Mouse (Mus musculus) urinary bladder, postnatal 14 days (tissue): ENCODE measurements around the gene Sarnp.

Experiments
- DNase-seq: peaks from one replicate; pipeline ENCODE4 v3.0.0; 2021; ENCODE audit warnings: low spot score

The Sarnp gene

GRCm38 (mm10) chr10:128917400-128917799 is 100.3 kb downstream of the Sarnp start:
- no peak for DNase-seq

DNA sequence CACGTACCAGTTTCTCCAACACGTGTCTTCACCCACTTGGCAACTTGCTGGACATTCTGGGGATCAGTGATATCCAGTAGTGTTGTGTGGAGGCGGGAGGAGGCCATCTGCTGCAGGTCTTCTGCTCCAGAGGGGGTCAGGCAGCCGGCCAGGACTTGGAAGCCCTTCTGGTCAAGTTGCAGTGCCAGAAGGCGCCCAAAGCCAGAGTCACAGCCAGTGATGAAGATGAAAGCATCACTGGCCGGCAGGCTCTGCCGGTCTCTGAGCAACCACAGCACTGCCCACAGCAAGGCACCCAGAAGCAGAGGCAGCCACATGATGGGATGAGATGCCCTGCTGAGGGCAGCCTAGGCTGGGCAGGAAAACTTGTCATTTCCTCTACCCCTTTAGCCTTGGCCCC is 101.1 kb downstream of the Sarnp start:
- no peak for DNase-seq

- DNase-seq: no peak
Measured at GRCm38 (mm10) chr10:128919203-128919631, 102.1 kb downstream of the Sarnp start.

- no peak for DNase-seq
Measured at GRCm38 (mm10) chr10:128919966-128920365, 102.8 kb downstream of the Sarnp start.

DNA sequence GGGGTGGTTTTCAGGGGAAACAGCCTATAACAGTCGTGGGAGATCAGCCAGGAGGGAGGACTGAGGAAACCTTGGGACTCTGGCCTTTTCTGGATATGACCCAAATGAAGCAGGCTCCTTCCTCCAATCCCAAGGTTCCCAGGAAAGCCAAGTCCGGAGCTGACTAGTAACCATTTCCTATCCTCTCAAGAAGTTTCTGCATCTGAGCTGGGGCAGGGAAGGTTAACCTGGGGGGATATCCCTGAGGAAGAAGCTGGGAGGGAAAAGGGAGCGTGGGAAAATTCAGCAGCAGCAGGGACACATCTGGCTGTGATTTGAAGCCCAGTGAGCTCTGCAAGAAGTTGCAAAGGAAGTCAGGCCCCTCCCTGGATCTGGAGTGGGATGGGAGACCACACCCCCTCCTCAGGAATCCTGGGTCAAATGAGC is 103.6 kb downstream of the Sarnp start:
- DNase-seq: no peak

- DNase-seq: no peak
Measured at GRCm38 (mm10) chr10:128921251-128921650, 104.1 kb downstream of the Sarnp start.

DNA sequence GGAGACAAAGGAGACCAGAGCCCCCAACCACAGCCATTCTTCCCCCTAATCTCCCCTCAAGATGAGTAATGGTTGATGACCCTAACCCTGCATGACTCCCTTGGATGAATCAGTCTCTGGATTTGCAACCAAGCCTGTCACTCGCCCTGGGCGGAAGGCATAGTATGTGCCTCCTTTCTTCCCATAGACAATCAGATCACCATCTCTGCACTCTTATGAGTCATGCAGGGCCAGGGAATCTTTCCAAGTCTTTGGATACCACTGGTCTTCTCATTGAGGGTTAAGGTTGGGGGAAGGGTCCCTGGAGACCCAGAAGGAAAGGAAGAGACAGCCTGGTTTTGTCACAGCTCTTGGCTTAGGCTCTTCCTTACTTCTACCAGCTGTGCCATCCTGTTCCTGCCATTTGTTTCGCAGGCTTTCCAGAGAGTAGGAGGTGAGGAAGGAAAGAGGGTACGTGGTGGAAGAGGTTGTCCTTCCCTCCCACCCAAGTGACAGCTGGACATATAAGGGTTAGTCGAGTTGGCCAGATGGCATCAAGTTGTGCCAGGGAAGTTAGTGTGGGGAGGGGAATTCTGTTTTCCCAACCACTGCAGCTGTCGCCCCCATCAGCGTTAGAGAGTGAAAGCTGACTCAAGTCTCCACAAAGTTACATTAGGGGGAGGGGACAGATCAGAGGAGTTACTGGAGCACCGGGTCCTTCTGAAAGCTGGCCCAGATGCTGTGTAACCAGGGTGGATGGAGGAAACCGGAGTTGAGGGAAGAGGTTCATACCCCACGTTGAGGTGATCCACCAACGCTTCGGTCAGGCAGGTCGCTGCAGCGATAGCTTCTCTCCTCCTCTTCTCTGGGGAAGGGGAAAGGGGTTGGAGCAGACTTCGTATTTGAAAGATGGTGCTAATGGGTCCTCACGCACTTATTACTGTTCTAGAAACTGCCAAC is 105.0 kb downstream of the Sarnp start:
- DNase-seq: no peak

- no peak for DNase-seq
Measured at GRCm38 (mm10) chr10:128922822-128923012, 105.6 kb downstream of the Sarnp start, which contains the start of gene Rdh5. Gene Rdh5 (minus strand): TSS chr10:128922888.

DNA sequence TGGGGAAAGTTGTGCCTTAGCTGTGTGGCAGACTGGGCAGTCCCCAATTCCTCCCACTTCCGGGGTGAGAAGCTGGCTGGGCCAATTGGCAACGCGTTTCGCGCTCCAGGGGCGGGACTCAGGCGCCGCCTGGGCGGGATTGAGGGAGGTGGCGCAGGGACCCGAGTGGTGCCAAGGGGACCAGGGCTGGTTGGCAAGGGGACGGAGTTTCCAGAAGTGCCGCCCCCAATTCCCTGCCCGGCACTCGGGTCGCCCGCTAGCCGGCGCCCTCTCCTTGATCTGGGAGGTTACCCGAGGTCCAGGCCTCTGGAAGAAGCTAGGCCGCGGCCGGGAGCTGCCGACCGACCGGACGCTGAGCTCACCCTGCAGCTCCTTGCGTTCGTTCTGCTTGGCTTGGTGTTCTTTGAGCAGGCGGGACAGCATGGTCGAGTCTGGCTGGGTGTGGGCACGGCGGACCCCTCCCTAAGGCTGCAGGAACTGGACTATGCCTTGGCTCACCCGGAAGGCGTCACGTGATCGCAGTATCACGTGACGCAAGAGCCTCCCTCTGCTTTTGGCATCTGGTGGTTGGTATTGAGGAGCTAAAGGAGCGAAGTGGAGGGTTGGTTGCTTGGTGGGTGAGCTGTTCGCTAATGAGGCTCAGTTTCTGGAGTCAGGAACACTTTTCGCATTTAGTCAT is 106.0 kb downstream of the Sarnp start:
- DNase-seq: peak; percentile 96

GRCm38 (mm10) chr10:128923935-128924334 is 106.8 kb downstream of the Sarnp start, which contains the start of gene Bloc1s1:
Gene Bloc1s1 (minus strand): TSS chr10:128924035.
- DNase-seq: no peak
